Mouse (Mus musculus) midbrain, embryonic 15.5 days (tissue): ENCODE measurements around the gene Pax2. TPM values are rescaled to one million over a fixed set of nuclear protein-coding genes. Genes with fewer than 3 reads are reported as not detected.

Experiments
- ATAC-seq: fragments of 200-750 bp; cut with Nextera tagmentation; replicated peaks from 2 replicates; pipeline ENCODE4 v1.8.0; 2017; ENCODE audit warnings: moderate TSS enrichment
- H3K27ac ChIP-seq: fragments of 300-500 bp; sonication (generic); 2 replicates; pipeline ENCODE4 v1.5.1; 2015; ENCODE audit warnings: mild to moderate bottlenecking, inconsistent platforms
- H3K27me3 ChIP-seq: fragments of 300-500 bp; sonication (generic); replicated peaks from 2 replicates; pipeline ENCODE4 v1.6.1; 2015; ENCODE audit warnings: inconsistent platforms
- H3K36me3 ChIP-seq: fragments of 300-500 bp; sonication (generic); replicated peaks from 2 replicates; pipeline ENCODE4 v1.6.1; 2015; ENCODE audit warnings: inconsistent platforms
- H3K4me1 ChIP-seq: fragments of 300-500 bp; sonication (generic); 2 replicates; pipeline ENCODE4 v1.6.1; 2015; ENCODE audit warnings: inconsistent platforms
- H3K4me2 ChIP-seq: fragments of 300-500 bp; sonication (generic); 2 replicates; pipeline ENCODE4 v1.6.1; 2015; ENCODE audit warnings: inconsistent platforms, mild to moderate bottlenecking, moderate library complexity
- H3K4me3 ChIP-seq: fragments of 300-500 bp; sonication (generic); 2 replicates; pipeline ENCODE4 v1.5.1; 2015; ENCODE audit warnings: mild to moderate bottlenecking, inconsistent platforms
- H3K9ac ChIP-seq: fragments of 300-500 bp; sonication (generic); 2 replicates; pipeline ENCODE4 v1.6.1; 2015; ENCODE audit warnings: mild to moderate bottlenecking, inconsistent platforms
- H3K9me3 ChIP-seq: fragments of 300-500 bp; sonication (generic); 2 replicates; pipeline ENCODE4 v1.6.1; 2016; ENCODE audit warnings: inconsistent platforms
- WGBS: fragments of 180-500 bp; shearing (Covaris S2); methylation state at CpG from one replicate; pipeline ENCODE4 v1.1.7; 2015; ENCODE audit warnings: mixed read lengths; 5-methylcytosine and 5-hydroxymethylcytosine counted together
- microRNA-seq: library from miRNA; unstranded; fragments of <30 nt; microRNA quantifications from one replicate; pipeline ENCODE4, GENCODE M21; 2016
- polyA plus RNA-seq: library from polyadenylated mRNA; unstranded; fragments of >200 nt; fragmentation: Nextera tagmentation; extraction: Ambion mirVana; gene quantifications from 2 replicates; pipeline ENCODE4 v1.2.1, GENCODE M21; 2015

Pax2 gene
- polyA plus RNA-seq, 1 experiment from 2014 or later: 0.68 TPM

DNA sequence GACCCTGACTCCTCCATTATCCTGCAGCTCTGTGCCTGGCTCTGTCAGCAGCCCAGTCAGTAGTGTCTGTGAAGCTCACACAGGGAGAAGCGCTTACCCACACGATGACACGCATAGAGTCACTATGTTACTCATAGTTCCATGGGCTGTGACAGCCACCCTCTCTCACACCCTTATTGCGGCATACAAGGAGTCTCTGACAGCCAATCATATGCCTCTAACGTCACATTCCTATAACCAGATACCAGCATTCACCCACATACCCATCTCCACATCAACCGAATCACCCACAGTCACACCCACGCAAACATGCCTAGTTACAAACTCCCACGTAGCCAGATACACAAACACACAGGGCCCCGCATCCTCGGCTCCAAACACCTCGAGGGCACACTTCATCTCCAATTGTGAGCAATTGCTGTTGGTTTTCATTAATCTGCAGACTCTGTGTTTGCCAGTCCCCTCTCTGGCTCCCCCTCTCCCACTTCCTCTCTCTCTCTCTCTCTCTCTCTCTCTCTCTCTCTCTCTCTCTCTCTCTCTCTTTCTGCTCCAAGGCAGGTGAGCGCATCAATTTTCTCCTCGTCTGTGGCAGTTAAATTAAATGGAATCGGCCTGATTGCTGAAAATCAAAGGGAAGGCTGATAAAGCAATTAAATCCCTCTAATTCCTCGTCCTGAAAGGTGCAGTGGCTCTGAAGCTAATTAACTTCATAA is 118.5 kb downstream of the Pax2 start:
- peaks cover 14% of the 10 kb centered on the region for H3K27me3 ChIP-seq
- no peak for ATAC-seq
- no peak overlapping the region for H3K4me3 ChIP-seq
- 55% methylated on average over 15 of the region's 15 CpGs for WGBS
- peaks cover 2% of the 10 kb centered on the region; the same call in 1 of the 2 replicates for H3K4me1 ChIP-seq
- H3K9ac ChIP-seq: no peak overlapping the region
- no peak overlapping the region for H3K27ac ChIP-seq
- no peak overlapping the region for H3K4me2 ChIP-seq
- H3K9me3 ChIP-seq: no peaks in the 10 kb centered on the region
- H3K36me3 ChIP-seq: no peaks in the 10 kb centered on the region

DNA sequence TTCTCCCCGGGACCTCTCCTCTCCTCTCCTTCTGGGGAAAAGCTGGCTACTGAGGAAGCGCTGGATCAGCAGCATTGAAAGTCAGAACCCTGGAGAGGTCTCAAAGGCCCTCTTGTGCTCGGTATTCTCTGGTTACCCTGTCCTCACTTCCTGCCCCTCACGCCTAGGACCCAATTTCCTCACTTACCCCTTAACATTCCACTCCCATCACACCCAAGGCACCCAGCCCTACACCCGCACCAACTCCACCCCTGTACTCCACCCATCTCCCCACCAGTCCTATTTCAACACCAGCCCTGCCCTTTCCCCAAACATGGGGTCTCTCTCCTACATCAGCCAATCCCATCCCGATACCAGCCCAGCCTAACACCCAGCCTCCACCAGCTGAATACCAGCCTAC is 119.1 kb downstream of the Pax2 start:
- Histone ChIP-seq H3K27ac (no peak overlapping the region), H3K9me3 (no peaks in the 10 kb centered on the region), H3K36me3 (no peaks in the 10 kb centered on the region), H3K27me3 (peaks cover 17% of the 10 kb centered on the region), H3K4me1 (peaks cover 2% of the 10 kb centered on the region; the same call in 1 of the 2 replicates), H3K9ac (no peak overlapping the region), H3K4me3 (no peak overlapping the region), H3K4me2 (no peak overlapping the region)
- 36% methylated on average over 6 of the region's 6 CpGs for WGBS
- no peak for ATAC-seq

- no peak overlapping the region for H3K27ac ChIP-seq
- peaks cover 24% of the 10 kb centered on the region for H3K27me3 ChIP-seq
- no peak for ATAC-seq
- no peaks in the 10 kb centered on the region for H3K36me3 ChIP-seq
- peaks cover 2% of the 10 kb centered on the region; the same call in 1 of the 2 replicates for H3K4me1 ChIP-seq
- H3K4me2 ChIP-seq: no peak overlapping the region
- no peak overlapping the region for H3K4me3 ChIP-seq
- no peak overlapping the region for H3K9ac ChIP-seq
- 82% methylated on average over 1 of the region's 1 CpGs for WGBS
- no peaks in the 10 kb centered on the region for H3K9me3 ChIP-seq
Measured at GRCm38 (mm10) chr19:44875718-44876117, 119.9 kb downstream of the Pax2 start.

DNA sequence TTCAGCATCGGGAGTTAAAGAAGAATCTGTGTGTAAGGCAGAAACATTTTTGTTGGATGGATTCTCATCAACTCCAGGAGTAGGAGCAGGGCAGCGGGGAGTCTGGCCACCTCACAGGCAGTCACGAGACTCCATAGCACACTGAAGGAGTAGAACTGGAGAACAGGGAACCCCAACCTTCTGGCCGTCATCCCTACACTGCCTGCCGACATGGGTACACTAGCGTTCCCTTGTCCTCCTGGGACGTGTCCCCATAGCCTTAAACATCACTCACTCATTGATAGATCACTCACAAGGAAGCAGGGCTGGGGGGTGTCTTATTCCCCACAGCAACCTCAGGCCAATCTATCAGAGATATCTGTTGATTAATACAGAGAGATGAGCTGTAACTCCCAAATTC is 120.7 kb downstream of the Pax2 start:
- Histone ChIP-seq H3K36me3 (no peaks in the 10 kb centered on the region), H3K9ac (no peak overlapping the region), H3K4me2 (no peak overlapping the region), H3K9me3 (no peaks in the 10 kb centered on the region), H3K27me3 (peaks cover 32% of the 10 kb centered on the region), H3K4me3 (no peak overlapping the region), H3K27ac (no peak overlapping the region), H3K4me1 (peaks cover 2% of the 10 kb centered on the region; the same call in 1 of the 2 replicates)
- WGBS: 88% methylated on average over 7 of the region's 7 CpGs
- no peak for ATAC-seq

DNA sequence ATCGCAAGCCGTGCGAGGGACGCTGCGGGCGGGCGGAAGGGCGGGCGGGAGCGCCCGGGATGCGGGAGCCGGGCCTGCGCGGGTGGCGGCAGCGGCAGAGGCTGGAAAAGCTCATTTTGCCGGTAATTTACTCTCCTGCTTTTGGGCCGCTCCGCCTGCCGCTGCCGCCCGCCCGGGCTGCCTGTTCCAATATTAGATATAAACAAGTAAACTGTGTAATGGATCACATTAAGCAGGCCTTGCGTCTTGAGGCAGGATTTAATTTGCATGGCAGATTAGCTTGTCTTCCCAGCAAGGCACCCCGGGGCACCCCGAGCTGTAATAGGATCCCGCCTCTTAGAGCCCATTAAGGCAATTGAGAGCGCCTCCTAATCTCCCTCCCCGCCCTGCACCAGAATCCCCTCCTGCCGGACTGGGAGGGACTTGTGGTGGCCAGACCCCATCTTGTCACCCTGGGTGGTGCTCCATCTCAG is 126.7 kb downstream of the Pax2 start:
- ATAC-seq: peak; percentile 60; the same call in 1 of the 2 replicates
- Histone ChIP-seq H3K9me3 (no peaks in the 10 kb centered on the region), H3K36me3 (no peaks in the 10 kb centered on the region), H3K4me3 (peak overlapping the region; percentile 33), H3K4me1 (peaks cover 9% of the 10 kb centered on the region), H3K27ac (peak overlapping the region; percentile 15; the same call in 1 of the 2 replicates), H3K9ac (peak overlapping the region; percentile 43), H3K4me2 (peak overlapping the region; percentile 68), H3K27me3 (peaks cover 61% of the 10 kb centered on the region)
- WGBS: under 1% methylated on average over 31 of the region's 31 CpGs

GRCm38 (mm10) chr19:44884331-44884730 is 128.5 kb downstream of the Pax2 start:
- H3K27ac ChIP-seq: no peak overlapping the region
- H3K4me2 ChIP-seq: no peak overlapping the region
- H3K4me3 ChIP-seq: no peak overlapping the region
- H3K36me3 ChIP-seq: no peaks in the 10 kb centered on the region
- peaks cover 9% of the 10 kb centered on the region for H3K4me1 ChIP-seq
- H3K9ac ChIP-seq: no peak overlapping the region
- no peaks in the 10 kb centered on the region for H3K9me3 ChIP-seq
- 30% methylated on average over 3 of the region's 3 CpGs for WGBS
- peaks cover 71% of the 10 kb centered on the region for H3K27me3 ChIP-seq
- no peak for ATAC-seq

DNA sequence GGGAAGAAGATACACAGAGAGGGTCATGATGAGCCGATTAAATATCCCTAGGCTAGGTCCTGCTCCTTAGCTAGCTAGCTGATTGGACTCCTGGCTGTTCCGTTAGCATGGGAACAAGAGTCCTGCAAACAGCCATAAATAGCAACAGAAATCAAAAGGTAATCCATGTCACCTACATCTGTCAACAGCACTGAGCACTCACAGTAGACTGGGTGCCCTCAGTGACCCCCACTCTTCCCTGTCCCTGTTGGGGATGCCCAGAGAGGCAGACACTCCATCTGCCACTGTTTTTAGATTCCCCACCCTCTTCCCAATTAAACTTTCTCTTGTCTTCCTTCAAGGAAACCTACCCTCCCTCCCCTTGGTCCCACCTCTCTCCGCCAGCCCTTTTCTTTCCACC is 130.6 kb downstream of the Pax2 start:
- Histone ChIP-seq H3K4me3 (no peak overlapping the region), H3K36me3 (no peaks in the 10 kb centered on the region), H3K27ac (no peak overlapping the region), H3K9ac (no peak overlapping the region), H3K9me3 (no peaks in the 10 kb centered on the region), H3K4me1 (peaks cover 9% of the 10 kb centered on the region), H3K4me2 (no peak overlapping the region), H3K27me3 (peaks cover 75% of the 10 kb centered on the region)
- WGBS: 25% methylated on average over 3 of the region's 3 CpGs
- ATAC-seq: no peak

Small RNAs within 50 kb of the gene (microRNA-seq; reads per million reads assigned to microRNA genes)
- gene Mir6405: not detected

Other genes starting within 250 kb of the Pax2 start
- 0.19 and 0.30 TPM in 2 replicates for gene Sec31b, start 210.2 kb upstream of the Pax2 start, polyA plus RNA-seq
- not detected in 2 replicates for gene Gm20538, start 203.2 kb upstream of the Pax2 start, polyA plus RNA-seq
- 601 and 626 TPM in 2 replicates for gene Ndufb8, start 200.6 kb upstream of the Pax2 start, polyA plus RNA-seq
- 26.0 and 29.8 TPM in 2 replicates for gene Hif1an, start 193.2 kb upstream of the Pax2 start, polyA plus RNA-seq
- 27.8 and 33.0 TPM in 2 replicates for gene Slf2, start 175.1 kb downstream of the Pax2 start, polyA plus RNA-seq
- 17.1 and 20.4 TPM in 2 replicates for gene Sema4g, start 233.1 kb downstream of the Pax2 start, polyA plus RNA-seq
- 15.9 and 17.2 TPM in 2 replicates for gene Twnk, start 249.6 kb downstream of the Pax2 start, polyA plus RNA-seq